Mouse (Mus musculus) heart, adult 11 months (tissue): Measurements from ENCODE around the gene Ripk4.
A peak's percentile ranks its signal among the peaks of the same experiment; 100 is the strongest.

Experiments
- DNase-seq: peaks from one replicate; pipeline ENCODE4 v3.0.0; 2022

Ripk4 gene

GRCm38 (mm10) chr16:97734760-97735322 lies 28.7 kb downstream of the Ripk4 start:
- DNase-seq: no peak

DNA sequence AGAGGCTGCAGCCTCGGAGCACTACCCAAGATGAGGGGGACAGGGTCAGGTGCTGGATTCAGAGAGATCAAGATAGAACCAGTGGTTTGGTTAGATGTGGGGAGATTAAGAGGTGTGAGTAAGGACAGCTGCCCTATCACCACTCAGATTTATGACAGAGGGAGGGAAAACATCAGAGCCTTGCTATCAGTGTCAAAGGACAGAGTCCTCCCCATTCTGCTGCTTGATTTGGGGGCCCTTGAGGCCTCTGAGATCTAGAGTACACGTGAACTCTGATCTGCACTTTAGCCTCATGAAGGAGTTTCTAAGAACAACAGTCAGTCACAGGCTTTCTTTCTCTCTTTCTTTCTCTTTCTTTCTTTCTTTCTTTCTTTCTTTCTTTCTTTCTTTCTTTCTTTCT lies 30.0 kb downstream of the Ripk4 start:
- no peak for DNase-seq

DNA sequence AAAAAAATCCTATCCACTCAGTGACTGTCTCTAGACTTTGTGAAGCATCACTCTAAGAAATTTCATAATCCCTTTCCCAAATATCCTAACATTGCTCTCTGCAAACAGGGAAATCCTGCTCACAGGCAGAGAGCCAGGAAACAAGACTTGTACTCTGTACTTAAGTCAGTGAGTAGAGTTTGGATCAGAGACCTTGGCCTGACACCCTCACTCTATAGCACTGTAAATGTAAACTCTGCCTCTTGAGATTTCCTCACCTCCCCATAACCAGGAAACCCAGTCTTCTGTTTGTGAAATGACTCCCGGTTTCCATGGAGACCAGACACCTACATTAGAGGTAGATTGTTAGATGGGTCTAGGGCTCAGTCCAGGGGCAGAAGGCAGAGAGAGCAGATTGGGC lies 33.3 kb downstream of the Ripk4 start:
- no peak for DNase-seq

DNA sequence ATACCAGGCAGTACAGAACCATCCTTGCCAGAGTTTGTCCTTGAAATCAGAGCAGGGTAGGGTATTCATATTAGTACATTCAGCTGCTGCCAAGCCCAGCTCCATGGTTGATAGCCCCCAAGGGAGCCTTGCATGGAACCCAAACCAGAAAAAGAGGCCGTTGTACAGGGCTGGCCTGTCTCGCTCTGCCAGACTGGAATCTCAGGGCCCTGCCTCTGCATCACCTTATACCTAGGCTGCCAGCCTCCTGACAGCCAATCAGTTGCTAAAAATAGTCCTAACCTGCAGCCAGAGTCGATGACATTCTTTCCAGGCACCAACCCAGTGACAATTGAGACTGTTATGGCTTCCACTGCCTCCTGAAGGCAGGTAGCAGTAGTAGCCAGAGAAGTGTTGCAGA lies 37.2 kb downstream of the Ripk4 start:
- DNase-seq: peak; percentile 74

DNA sequence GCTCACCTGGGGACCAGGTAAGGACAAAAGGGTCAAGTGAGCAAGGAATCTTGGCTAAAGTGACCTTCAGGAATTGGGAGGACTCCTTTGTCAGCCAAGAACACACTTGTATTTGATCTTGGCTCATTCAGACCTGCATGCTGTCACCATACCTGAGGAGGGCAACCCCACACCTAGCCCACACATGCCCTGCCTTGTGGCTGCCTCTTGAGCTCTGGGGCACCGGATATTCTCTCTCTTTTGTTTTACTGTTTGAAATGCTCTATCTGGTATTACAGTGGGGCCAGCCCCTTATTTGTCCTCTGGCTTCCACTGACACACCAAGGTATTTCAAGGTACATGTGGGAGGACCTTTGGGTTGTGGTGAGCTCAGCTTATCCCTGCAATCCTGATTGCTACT lies 43.5 kb downstream of the Ripk4 start:
- DNase-seq: no peak

- DNase-seq: no peak
Measured at GRCm38 (mm10) chr16:97719392-97719983, 44.1 kb downstream of the Ripk4 start.

DNA sequence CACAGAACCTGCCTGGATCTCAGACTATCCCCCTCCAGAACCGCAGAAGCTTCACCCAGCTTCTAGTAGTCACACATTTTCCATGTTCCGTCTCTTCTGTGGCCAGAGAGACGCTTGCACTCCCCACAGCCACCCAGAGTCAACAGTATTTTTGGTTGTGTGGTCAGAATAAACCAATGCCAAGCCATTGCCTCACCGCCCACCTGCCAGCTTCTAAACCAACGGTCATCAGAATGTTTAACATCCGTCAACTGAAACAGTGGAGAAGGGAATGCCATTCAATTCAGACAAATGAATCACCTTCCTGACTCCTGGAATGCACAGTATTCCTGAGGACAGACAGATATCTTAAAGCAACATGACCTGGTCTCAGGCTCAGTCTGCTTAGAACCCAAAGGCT lies 47.0 kb downstream of the Ripk4 start:
- no peak for DNase-seq

GRCm38 (mm10) chr16:97712129-97712528 lies 51.5 kb downstream of the Ripk4 start:
- no peak for DNase-seq

- DNase-seq: peak; percentile 96
Measured at GRCm38 (mm10) chr16:97701871-97702270, 61.7 kb downstream of the Ripk4 start.

DNA sequence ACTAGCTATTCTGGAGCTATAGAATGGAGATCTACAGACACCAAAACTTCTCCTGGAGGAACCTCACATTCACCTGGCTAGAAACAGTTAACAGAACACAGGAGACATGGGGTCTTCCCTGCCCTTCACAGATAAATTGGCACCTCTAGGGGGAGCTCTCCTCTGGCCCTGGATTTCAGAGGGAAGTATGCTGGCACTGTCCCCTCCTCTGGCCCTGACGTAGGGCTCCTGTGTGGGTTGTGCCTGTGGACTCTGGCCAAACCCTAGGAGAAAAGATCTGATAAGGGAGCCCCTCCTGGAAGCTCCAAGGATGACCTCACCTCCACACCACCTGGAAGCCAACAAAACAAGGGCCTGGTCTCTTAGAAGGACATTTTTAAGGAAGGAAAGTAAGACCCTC lies 65.8 kb downstream of the Ripk4 start:
- no peak for DNase-seq

DNA sequence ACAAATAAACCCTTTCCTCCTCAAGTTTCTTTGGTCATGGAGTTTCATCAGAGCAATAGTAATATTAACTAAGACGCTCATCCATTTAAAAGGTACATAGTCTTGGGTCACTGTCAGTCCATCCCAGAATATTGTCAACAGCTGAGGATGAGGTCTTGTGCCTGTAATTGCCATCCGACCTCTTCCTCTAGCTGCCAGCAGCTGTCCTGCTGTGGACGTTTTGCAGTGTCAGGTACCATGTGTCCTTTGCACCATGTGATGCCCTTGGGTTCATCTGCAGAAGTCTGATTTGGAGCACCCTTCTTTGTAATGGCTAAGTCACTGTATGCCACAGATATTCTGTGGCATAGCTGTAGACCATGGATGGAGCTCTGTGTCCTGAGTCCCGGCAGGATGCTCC lies 67.9 kb downstream of the Ripk4 start:
- DNase-seq: no peak
